Mouse (Mus musculus) CH12.LX (cell line): ENCODE data around the gene Macc1.

ENCODE experiments used
- CTCF ChIP-seq, 2 experiments: IDR thresholded peaks in 1 of 2; conservative IDR thresholded peaks in 1 of 2; 2 replicates each; pipeline ENCODE4 v1.5.1; 2011 to 2012; ENCODE audit warnings: low read depth in 2 of 2, low read length in 2 of 2, improper control_type of control experiment in 1 of 2, inconsistent platforms in 1 of 2, mild to moderate bottlenecking in 1 of 2, moderate library complexity in 1 of 2
- ELF1 ChIP-seq: IDR thresholded peaks from 2 replicates; pipeline ENCODE4 v1.6.1; 2014; ENCODE audit warnings: low read depth, mild to moderate bottlenecking, inconsistent platforms, low read length, improper control_type of control experiment
- ETS1 ChIP-seq: conservative IDR thresholded peaks from 2 replicates; pipeline ENCODE4 v1.6.1; 2012; ENCODE audit warnings: low read depth, mild to moderate bottlenecking, inconsistent platforms, low read length, improper control_type of control experiment, moderate library complexity
- HCFC1 ChIP-seq: IDR thresholded peaks from 2 replicates; pipeline ENCODE4 v1.6.1; 2012; ENCODE audit warnings: low read depth, mild to moderate bottlenecking, inconsistent platforms, low read length, improper control_type of control experiment
- MAFK ChIP-seq: IDR thresholded peaks from 2 replicates; pipeline ENCODE4 v1.6.1; 2011; ENCODE audit warnings: low read length, improper control_type of control experiment; ENCODE audit not compliant: insufficient replicate concordance
- POLR2A ChIP-seq: IDR thresholded peaks from 2 replicates; pipeline ENCODE4 v1.6.1; 2011; ENCODE audit warnings: low read depth, mild to moderate bottlenecking, improper control_type of control experiment, low read length
- RCOR1 ChIP-seq: conservative IDR thresholded peaks from 2 replicates; pipeline ENCODE4 v1.6.1; 2012; ENCODE audit warnings: low read depth, mild to moderate bottlenecking, inconsistent platforms, low read length, improper control_type of control experiment
- TCF12 ChIP-seq: IDR thresholded peaks from 2 replicates; pipeline ENCODE4 v1.6.1; 2014; ENCODE audit warnings: low read depth, mild to moderate bottlenecking, inconsistent platforms, low read length, improper control_type of control experiment

DNA sequence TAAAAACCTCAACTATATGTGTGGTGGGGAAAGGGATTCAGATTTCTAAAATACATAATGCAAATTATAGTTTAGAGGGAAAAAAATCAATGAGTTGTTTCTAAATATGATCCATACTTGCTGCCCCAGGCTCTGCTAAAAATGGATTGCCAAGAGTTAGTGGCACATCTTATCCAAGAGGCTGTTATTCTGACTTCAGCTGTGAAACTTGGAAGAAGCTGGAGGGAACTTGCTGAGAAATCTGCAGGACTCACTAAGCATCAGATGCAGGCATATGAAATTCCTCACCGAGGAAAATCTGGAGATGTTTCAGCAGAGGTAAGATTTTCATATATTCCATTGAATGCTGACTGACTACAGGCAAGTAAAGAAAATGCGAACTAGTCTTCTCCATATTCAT, 136.0 kb downstream of the Macc1 start:
- TF ChIP-seq RCOR1 (no peak), CTCF (conservative IDR thresholded peaks at IDR 0.05 in 1 of 2, IDR thresholded peaks at IDR 0.05 in 1 of 2; ENCODE audit: low read depth in 2 of 2, low read length in 2 of 2) (no peak), MAFK (no peak), POLR2A (no peak), ETS1 (no peak), ELF1 (no peak), TCF12 (no peak), HCFC1 (no peak)
